Mouse (Mus musculus) megakaryocyte, embryonic 14.5 days (primary cell): Measurements from ENCODE around the gene Itgb5.

Experiments used
- FLI1 ChIP-seq: IDR thresholded peaks from 2 replicates; pipeline ENCODE4 v1.6.1; 2012; ENCODE audit warnings: low read length, inconsistent platforms, mixed read lengths
- GATA1 ChIP-seq: IDR thresholded peaks from 3 replicates; pipeline ENCODE4 v1.6.1; 2012; ENCODE audit warnings: mixed read lengths, low read length, inconsistent platforms, borderline replicate concordance

- TF ChIP-seq GATA1 = no peak
- TF ChIP-seq FLI1 = no peak
Observed at GRCm38 (mm10) chr16:33996030-33996429, 166.6 kb downstream of the Itgb5 start.
